Comparison of ENCODE assay signal across 9 mouse cellular contexts in the genomic region with DNA sequence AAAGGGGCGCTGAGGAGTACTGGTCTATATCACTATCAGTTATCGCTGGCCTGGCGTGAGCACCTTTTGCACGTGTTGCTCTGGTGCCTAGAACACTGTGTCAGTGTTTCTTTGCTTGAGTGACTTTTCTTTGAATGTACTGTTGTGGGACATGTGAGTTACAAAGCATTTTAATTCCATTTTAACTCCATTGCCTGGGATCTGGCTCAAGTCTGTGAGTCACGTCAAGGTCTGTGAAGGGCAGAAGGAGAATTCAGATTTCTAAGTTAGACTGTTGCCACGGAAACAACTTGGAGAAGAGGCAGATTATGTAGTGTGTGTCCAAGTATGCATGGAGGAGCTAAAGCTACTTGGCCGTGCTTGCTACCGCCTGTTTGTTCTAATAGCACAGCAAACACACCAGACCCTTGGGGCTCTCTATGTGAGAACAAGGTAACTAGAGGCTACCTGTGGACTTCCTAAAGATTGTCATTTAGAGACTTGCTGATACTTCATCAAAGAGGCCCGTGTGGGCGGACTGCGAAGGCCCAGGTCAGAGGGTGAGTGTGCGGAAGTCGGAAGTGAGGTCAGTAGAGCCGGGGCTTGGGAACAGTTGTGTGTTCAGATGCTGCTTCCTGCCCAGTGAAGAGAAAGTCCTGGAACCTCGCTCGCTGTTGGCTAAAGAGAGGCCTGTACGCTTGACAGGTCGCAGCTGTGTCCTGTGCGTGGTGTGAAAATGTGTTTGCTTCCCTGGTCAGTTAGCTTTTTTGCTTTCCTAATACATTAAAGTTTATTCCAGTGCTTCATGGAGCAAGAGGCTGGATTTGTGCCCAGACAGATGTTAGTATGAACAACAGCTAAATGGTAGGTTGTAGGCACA. TPM values are rescaled to one million over a fixed set of nuclear protein-coding genes. Genes with fewer than 3 reads are reported as not detected.
A peak's percentile ranks its signal among the peaks of the same experiment; 100 is the strongest.
DNase-seq lines count a peak whose midpoint lies in the region; ATAC-seq lines count a peak whose summit lies in the region.
"Had no signal": no experiment of that assay in that cellular context is flagged by ENCODE, and none has a peak within 500 bp of the region (broad histone marks: within the 10 kb centered on the region; RNA-seq: fewer than 3 reads in every experiment).

No protein-coding gene starts in this region.

- H3K36me3 ChIP-seq in heart, embryonic 13.5 days: peaks cover 24% of the 10 kb centered on the region

- H3K4me2 ChIP-seq in heart, embryonic 13.5 days: peak overlapping the region; percentile 11

- ATAC-seq in heart, embryonic 13.5 days (ENCODE audit: extremely low read depth, insufficient number of reproducible peaks, low FRiP score, low TSS enrichment): no peak

- peak overlapping the region; percentile 58 for H3K9ac ChIP-seq in heart, embryonic 13.5 days

- H3K27me3 ChIP-seq in heart, embryonic 13.5 days (replicated peaks): no peaks in the 10 kb centered on the region

- no peak overlapping the region for H3K4me3 ChIP-seq in heart, embryonic 13.5 days

- H3K27ac ChIP-seq in heart, embryonic 13.5 days (replicated peaks): peak overlapping the region; percentile 80
- H3K27ac ChIP-seq: macrophage had no signal

- 62% methylated on average over 19 of the region's 19 CpGs for WGBS in heart, embryonic 13.5 days

- no peaks in the 10 kb centered on the region for H3K9me3 ChIP-seq in heart, embryonic 13.5 days

- peaks cover 74% of the 10 kb centered on the region for H3K4me1 ChIP-seq in heart, embryonic 13.5 days

- DNase-seq in Muller cell, postnatal 12 days (ENCODE audit: inconsistent ontology term): peak; percentile 38
- peak; percentile 40 for DNase-seq in adrenal gland, adult 8-10 months
- DNase-seq in kidney, postnatal 14 days: peak; percentile 82
- peak; percentile 21 for DNase-seq in ovary, postnatal 10 days (ENCODE audit: low spot score)
- DNase-seq in right cerebral cortex, postnatal 14 days: no peak
- DNase-seq in frontal cortex, postnatal 14 days (ENCODE audit: low spot score in 2 of 2): no peak
- DNase-seq in layer of hippocampus, postnatal 36 days: no peak

RNA-seq across cellular contexts. Expression of a gene that starts 41.0 kb away (rescaled TPM):
- 10 to 100 TPM; 36.0 to 42.1 (median 40.7) TPM for total RNA-seq in adrenal gland, adult 8-10 months (2022)
- 120 and 121 TPM in 2 replicates for polyA plus RNA-seq in heart, embryonic 13.5 days (2015; fragmentation: Nextera tagmentation; extraction: Ambion mirVana)
- total RNA-seq in layer of hippocampus, postnatal 36 days (2021): 100 to 1,000 TPM; 124 TPM

Comparison
In these comparisons a context has a peak if more than half of its experiments do, and no peak if none do; other contexts are left out.
1. DNase-seq: peak in Muller cell, postnatal 12 days (single experiment), adrenal gland, adult 8-10 months (single experiment), kidney, postnatal 14 days (single experiment) and ovary, postnatal 10 days (single experiment); none in right cerebral cortex, postnatal 14 days (single experiment), frontal cortex, postnatal 14 days (0 of 2) and layer of hippocampus, postnatal 36 days (0 of 2).